ENCODE assay signal across 13 mouse cellular contexts in the genomic region with DNA sequence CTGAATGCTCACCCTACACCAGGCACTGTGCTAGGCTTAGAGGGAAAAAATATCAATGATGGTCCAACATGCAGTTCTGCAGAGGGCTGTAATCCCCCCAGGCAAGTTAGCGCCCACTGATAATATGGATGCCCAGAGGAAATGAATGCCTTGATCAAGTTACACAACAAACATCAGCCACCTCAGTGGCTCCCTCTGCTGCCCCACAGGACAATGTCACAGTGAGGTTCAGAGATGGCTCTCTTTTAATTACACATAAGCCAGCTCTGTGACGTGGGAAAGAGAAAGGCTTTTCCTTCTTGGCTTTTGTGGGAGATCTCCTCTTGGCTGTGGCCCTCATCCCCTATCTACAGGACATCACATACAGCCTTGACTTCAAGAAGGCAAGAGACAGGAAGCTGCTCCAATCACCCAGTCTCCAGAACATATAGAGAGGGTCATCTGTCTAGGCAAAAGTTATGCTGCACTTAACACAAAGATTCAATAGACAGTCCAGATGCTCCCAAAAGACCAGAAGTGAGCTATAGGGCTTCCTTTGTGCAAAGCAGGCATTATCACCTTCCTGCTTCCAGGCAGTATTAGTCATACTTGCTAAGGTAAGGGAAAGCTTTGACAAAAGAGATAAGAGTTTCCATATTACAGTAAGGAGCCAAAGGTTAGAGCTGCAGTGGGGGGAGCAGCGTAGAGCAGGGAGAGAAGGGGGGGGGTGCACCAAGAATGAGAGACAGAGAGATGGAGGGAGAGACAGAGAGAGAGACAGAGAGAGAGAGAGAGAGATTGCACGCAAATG. TPM values are rescaled to one million over a fixed set of nuclear protein-coding genes. Genes with fewer than 3 reads are reported as not detected.
A peak's percentile ranks its signal among the peaks of the same experiment; 100 is the strongest.
DNase-seq lines count a peak whose midpoint lies in the region; ATAC-seq and TF ChIP-seq lines count a peak whose summit lies in the region.
"Had no signal": no experiment of that assay in that cellular context is flagged by ENCODE, and none has a peak within 500 bp of the region (broad histone marks: within the 10 kb centered on the region; RNA-seq: fewer than 3 reads in every experiment).

No protein-coding gene starts in this region.

- H3K9me3 ChIP-seq in lung, postnatal 0 days (ENCODE audit: low read length): no peaks in the 10 kb centered on the region
- no peaks in the 10 kb centered on the region for H3K9me3 ChIP-seq in intestine, embryonic 16.5 days (ENCODE audit: control insufficient read depth, low read length)
- H3K9me3 ChIP-seq: hindbrain, embryonic 10.5 days; limb, embryonic 13.5 days had no signal

- no peaks in the 10 kb centered on the region for H3K4me1 ChIP-seq in lung, postnatal 0 days (ENCODE audit: insufficient read depth, low read depth, low read length)
- peaks cover 23% of the 10 kb centered on the region for H3K4me1 ChIP-seq in intestine, embryonic 16.5 days (ENCODE audit: control insufficient read depth, insufficient read depth, low read length)

- H3K36me3 ChIP-seq in lung, postnatal 0 days (ENCODE audit: insufficient read depth, low read length): no peaks in the 10 kb centered on the region
- H3K36me3 ChIP-seq in intestine, embryonic 16.5 days (ENCODE audit: control insufficient read depth, insufficient read depth, low read length): no peaks in the 10 kb centered on the region
- H3K36me3 ChIP-seq: hindbrain, embryonic 10.5 days; limb, embryonic 13.5 days had no signal

- H3K4me3 ChIP-seq in lung, postnatal 0 days (ENCODE audit: low read depth, low read length): no peak overlapping the region
- no peak overlapping the region for H3K4me3 ChIP-seq in intestine, embryonic 16.5 days (ENCODE audit: low read length)
- H3K4me3 ChIP-seq: erythroblast, embryonic 14.5 days; hindbrain, embryonic 10.5 days; limb, embryonic 13.5 days had no signal

- H3K27ac ChIP-seq in lung, postnatal 0 days (ENCODE audit: low read length): no peak overlapping the region
- H3K27ac ChIP-seq in intestine, embryonic 16.5 days (ENCODE audit: low read length): peak overlapping the region; percentile 55
- H3K27ac ChIP-seq: hindbrain, embryonic 10.5 days; limb, embryonic 13.5 days had no signal

- no peaks in the 10 kb centered on the region for H3K27me3 ChIP-seq in lung, postnatal 0 days (replicated peaks; ENCODE audit: insufficient read depth, low read length)
- no peaks in the 10 kb centered on the region for H3K27me3 ChIP-seq in intestine, embryonic 16.5 days (replicated peaks; ENCODE audit: control insufficient read depth, insufficient read depth, low read length)
- H3K27me3 ChIP-seq: limb, embryonic 13.5 days had no signal

- TF ChIP-seq EP300 in lung, postnatal 0 days (IDR thresholded peaks at IDR 0.05): no peak

- DNase-seq in frontal cortex, postnatal 36 days (ENCODE audit: low spot score in 2 of 2): no peak
- peak; percentile 37 for DNase-seq in lung, postnatal 0 days (ENCODE audit: low spot score)
- no peak for DNase-seq in lung, postnatal 10 days
- peak; percentile 52 for DNase-seq in ES-CJ7 (ENCODE audit: low read depth, low spot score)
- no peak for DNase-seq in embryo, embryonic 9.5 days (ENCODE audit: extremely low spot score)
- DNase-seq in gastrocnemius, postnatal 10 days: no peak
- DNase-seq: adrenal gland, postnatal 10 days had no signal

- 0 out of 2 replicates have a peak, but pooled peaks have one; percentile 41 for ATAC-seq in frontal cortex, adult (ENCODE audit: low TSS enrichment)
- no peak for ATAC-seq in lung, postnatal 0 days
- peak; percentile 78 for ATAC-seq in intestine, embryonic 16.5 days
- ATAC-seq: midbrain, embryonic 16.5 days had no signal

- H3K9ac ChIP-seq in lung, postnatal 0 days (replicated peaks; ENCODE audit: low read depth): no peak overlapping the region
- H3K9ac ChIP-seq in intestine, embryonic 16.5 days (ENCODE audit: low read depth, low read length): no peak overlapping the region
- H3K9ac ChIP-seq: limb, embryonic 13.5 days had no signal

- TF ChIP-seq CTCF in lung, postnatal 0 days (IDR thresholded peaks at IDR 0.05): peak; percentile 70

- H3K4me2 ChIP-seq in lung, postnatal 0 days (replicated peaks; ENCODE audit: low read depth, low read length): no peak overlapping the region
- no peak overlapping the region for H3K4me2 ChIP-seq in intestine, embryonic 16.5 days (ENCODE audit: low read depth, low read length)
- H3K4me2 ChIP-seq: limb, embryonic 13.5 days had no signal

- WGBS in lung, postnatal 0 days: 79% methylated on average over 4 of the region's 4 CpGs
- WGBS in intestine, embryonic 16.5 days: 55% methylated on average over 4 of the region's 4 CpGs

RNA-seq across cellular contexts. Expression of a gene that starts 47.2 kb away (rescaled TPM):
- 5.7 and 7.0 TPM in 2 replicates for polyA plus RNA-seq in lung, postnatal 0 days (2015; fragmentation: Nextera tagmentation; extraction: Ambion mirVana)
- 18.7 and 24.3 TPM in 2 replicates for polyA plus RNA-seq in intestine, embryonic 16.5 days (2015; fragmentation: Nextera tagmentation; extraction: Ambion mirVana)
- total RNA-seq in gastrocnemius, postnatal 10 days (2021): 1 to 10 TPM; 2.6 to 3.2 TPM

Comparison
In these comparisons a context has a peak if more than half of its experiments do, and no peak if none do; other contexts are left out.
1. DNase-seq: peak in lung, postnatal 0 days (single experiment) and ES-CJ7 (single experiment); none in frontal cortex, postnatal 36 days (0 of 2), lung, postnatal 10 days (single experiment), embryo, embryonic 9.5 days (single experiment) and gastrocnemius, postnatal 10 days (single experiment).